Mouse (Mus musculus): Measurements from ENCODE around the gene Hist1h3d. TPM values are rescaled to one million over a fixed set of nuclear protein-coding genes. Genes with fewer than 3 reads are reported as not detected.
"Not testable (repeated sequence)": the region's sequence is repeated elsewhere in the genome, so short reads cannot be mapped to it uniquely, and the experiment has no call there.

The Hist1h3d gene
- total RNA-seq (2015) (150 and 159 TPM in 2 replicates), total RNA-seq (2017) (86.3 and 96.3 TPM in 2 replicates)

- peak; percentile 39 for ATAC-seq (ENCODE audit: poor library complexity, severe bottlenecking)
These were observed at the start of gene Hist1h3d for GRCm38 (mm10) chr13:23575271-23575851. TSS of gene Hist1h3d (plus strand) at chr13:23575763.

- no peak for ATAC-seq (ENCODE audit: poor library complexity, severe bottlenecking)
These were observed 49.7 kb upstream of the Hist1h3d start for GRCm38 (mm10) chr13:23525901-23526300.

- peak; percentile 49 for ATAC-seq (ENCODE audit: poor library complexity, severe bottlenecking)
These were observed 49.3 kb upstream of the Hist1h3d start for GRCm38 (mm10) chr13:23526312-23526711.

- ATAC-seq (ENCODE audit: poor library complexity, severe bottlenecking): no peak
These were observed 46.6 kb upstream of the Hist1h3d start for GRCm38 (mm10) chr13:23529005-23529404.

- ATAC-seq (ENCODE audit: poor library complexity, severe bottlenecking): no peak
These were observed 45.9 kb upstream of the Hist1h3d start for GRCm38 (mm10) chr13:23529480-23530165.

- ATAC-seq (ENCODE audit: poor library complexity, severe bottlenecking): no peak
These were observed 45.2 kb upstream of the Hist1h3d start for GRCm38 (mm10) chr13:23530181-23530900.

GRCm38 (mm10) chr13:23530901-23531875, 44.4 kb upstream of the Hist1h3d start, which contains the start of gene Hist1h4h:
TSS of gene Hist1h4h (plus strand) at chr13:23531050.
- ATAC-seq (ENCODE audit: poor library complexity, severe bottlenecking): peak; percentile 66

GRCm38 (mm10) chr13:23532262-23533075, 43.1 kb upstream of the Hist1h3d start:
- no peak for ATAC-seq (ENCODE audit: poor library complexity, severe bottlenecking)

- peak; percentile 15 for ATAC-seq (ENCODE audit: poor library complexity, severe bottlenecking)
These were observed 41.8 kb upstream of the Hist1h3d start, which contains the start of gene Hist1h2af for GRCm38 (mm10) chr13:23533560-23534367. TSS of gene Hist1h2af (plus strand) at chr13:23533906.

GRCm38 (mm10) chr13:23534368-23535131, 41.0 kb upstream of the Hist1h3d start:
- ATAC-seq (ENCODE audit: poor library complexity, severe bottlenecking): no peak

- peak; percentile 67 for ATAC-seq (ENCODE audit: poor library complexity, severe bottlenecking)
These were observed 40.2 kb upstream of the Hist1h3d start, which contains the start of gene Hist1h3g for GRCm38 (mm10) chr13:23535137-23536075. TSS of gene Hist1h3g (plus strand) at chr13:23535422.

- ATAC-seq (ENCODE audit: poor library complexity, severe bottlenecking): no peak
These were observed 39.3 kb upstream of the Hist1h3d start for GRCm38 (mm10) chr13:23536076-23536822.

GRCm38 (mm10) chr13:23537006-23537710, 38.4 kb upstream of the Hist1h3d start:
- ATAC-seq (ENCODE audit: poor library complexity, severe bottlenecking): no peak

GRCm38 (mm10) chr13:23538249-23538648, 37.3 kb upstream of the Hist1h3d start:
- ATAC-seq (ENCODE audit: poor library complexity, severe bottlenecking): peak; percentile 39; the same call in 1 of the 2 replicates

GRCm38 (mm10) chr13:23539821-23540220, 35.7 kb upstream of the Hist1h3d start:
- not testable (repeated sequence) for ATAC-seq (ENCODE audit: poor library complexity, severe bottlenecking)
